Mouse (Mus musculus): ENCODE data around the gene Map1s. TPM values are rescaled to one million over a fixed set of nuclear protein-coding genes. Genes with fewer than 3 reads are reported as not detected.

Gene Map1s
- polyA plus RNA-seq, 1 experiment from 2014 or later, result 56.9 TPM

- no peak overlapping the region for H3K4me3 ChIP-seq (ENCODE audit: low read length)
- no peak overlapping the region for H3K4me2 ChIP-seq (replicated peaks; ENCODE audit: low read depth, low read length)
- no peaks in the 10 kb centered on the region for H3K4me1 ChIP-seq (ENCODE audit: insufficient read depth, low read length)
- ATAC-seq (ENCODE audit: low FRiP score, low TSS enrichment), result no peak
- H3K27me3 ChIP-seq (ENCODE audit: insufficient read depth, low read length), result no peaks in the 10 kb centered on the region
- no peak overlapping the region for H3K9ac ChIP-seq (replicated peaks; ENCODE audit: low read length)
- H3K36me3 ChIP-seq (ENCODE audit: insufficient read depth, low read length), result no peaks in the 10 kb centered on the region
- no peak overlapping the region for H3K27ac ChIP-seq (ENCODE audit: low read length)
- H3K9me3 ChIP-seq (ENCODE audit: low read length), result no peaks in the 10 kb centered on the region
- 84% methylated on average over 3 of the region's 3 CpGs for WGBS
Measured at GRCm38 (mm10) chr8:70928096-70928495, 22.4 kb downstream of the Map1s start.

GRCm38 (mm10) chr8:70928778-70929322, 23.1 kb downstream of the Map1s start:
- Histone ChIP-seq H3K9me3 (ENCODE audit: low read length) (no peaks in the 10 kb centered on the region), H3K27ac (ENCODE audit: low read length) (no peak overlapping the region), H3K9ac (replicated peaks; ENCODE audit: low read length) (no peak overlapping the region), H3K4me2 (replicated peaks; ENCODE audit: low read depth, low read length) (no peak overlapping the region), H3K4me1 (ENCODE audit: insufficient read depth, low read length) (no peaks in the 10 kb centered on the region), H3K27me3 (ENCODE audit: insufficient read depth, low read length) (no peaks in the 10 kb centered on the region), H3K36me3 (ENCODE audit: insufficient read depth, low read length) (no peaks in the 10 kb centered on the region), H3K4me3 (ENCODE audit: low read length) (no peak overlapping the region)
- 83% methylated on average over 5 of the region's 5 CpGs for WGBS
- ATAC-seq (ENCODE audit: low FRiP score, low TSS enrichment), result no peak

GRCm38 (mm10) chr8:70931731-70932130, 26.0 kb downstream of the Map1s start:
- H3K9me3 ChIP-seq (ENCODE audit: low read length), result no peaks in the 10 kb centered on the region
- 91% methylated on average over 11 of the region's 11 CpGs for WGBS
- ATAC-seq (ENCODE audit: low FRiP score, low TSS enrichment), result no peak

GRCm38 (mm10) chr8:70933036-70933435, 27.3 kb downstream of the Map1s start:
- Histone ChIP-seq H3K4me1 (ENCODE audit: insufficient read depth, low read length) (no peaks in the 10 kb centered on the region), H3K4me3 (ENCODE audit: low read length) (no peak overlapping the region), H3K36me3 (ENCODE audit: insufficient read depth, low read length) (no peaks in the 10 kb centered on the region), H3K9me3 (ENCODE audit: low read length) (no peaks in the 10 kb centered on the region), H3K9ac (replicated peaks; ENCODE audit: low read length) (no peak overlapping the region), H3K4me2 (replicated peaks; ENCODE audit: low read depth, low read length) (no peak overlapping the region), H3K27me3 (ENCODE audit: insufficient read depth, low read length) (no peaks in the 10 kb centered on the region), H3K27ac (ENCODE audit: low read length) (no peak overlapping the region)
- ATAC-seq (ENCODE audit: low FRiP score, low TSS enrichment), result no peak
- 89% methylated on average over 4 of the region's 4 CpGs for WGBS

More at GRCm38 (mm10) chr8:70931731-70932130, 26.0 kb downstream of the Map1s start:
- H3K36me3 ChIP-seq (ENCODE audit: insufficient read depth, low read length), result no peaks in the 10 kb centered on the region
- no peak overlapping the region for H3K4me3 ChIP-seq (ENCODE audit: low read length)
- H3K4me1 ChIP-seq (ENCODE audit: insufficient read depth, low read length), result no peaks in the 10 kb centered on the region
- H3K4me2 ChIP-seq (replicated peaks; ENCODE audit: low read depth, low read length), result no peak overlapping the region
- H3K9ac ChIP-seq (replicated peaks; ENCODE audit: low read length), result no peak overlapping the region
- H3K27ac ChIP-seq (ENCODE audit: low read length), result no peak overlapping the region
- H3K27me3 ChIP-seq (ENCODE audit: insufficient read depth, low read length), result no peaks in the 10 kb centered on the region

- Histone ChIP-seq H3K9ac (replicated peaks; ENCODE audit: low read length) (no peak overlapping the region), H3K36me3 (ENCODE audit: insufficient read depth, low read length) (no peaks in the 10 kb centered on the region), H3K9me3 (ENCODE audit: low read length) (no peaks in the 10 kb centered on the region), H3K4me1 (ENCODE audit: insufficient read depth, low read length) (no peaks in the 10 kb centered on the region), H3K4me2 (replicated peaks; ENCODE audit: low read depth, low read length) (no peak overlapping the region), H3K4me3 (ENCODE audit: low read length) (no peak overlapping the region), H3K27ac (ENCODE audit: low read length) (no peak overlapping the region), H3K27me3 (ENCODE audit: insufficient read depth, low read length) (no peaks in the 10 kb centered on the region)
- ATAC-seq (ENCODE audit: low FRiP score, low TSS enrichment), result no peak
- WGBS, result 47% methylated on average over 7 of the region's 7 CpGs
Measured at GRCm38 (mm10) chr8:70934786-70935185, 29.1 kb downstream of the Map1s start.

GRCm38 (mm10) chr8:70937200-70937599, 31.5 kb downstream of the Map1s start:
- H3K27ac ChIP-seq (ENCODE audit: low read length), result no peak overlapping the region
- H3K4me1 ChIP-seq (ENCODE audit: insufficient read depth, low read length), result no peaks in the 10 kb centered on the region
- H3K27me3 ChIP-seq (ENCODE audit: insufficient read depth, low read length), result no peaks in the 10 kb centered on the region
- no peak overlapping the region for H3K4me3 ChIP-seq (ENCODE audit: low read length)
- H3K36me3 ChIP-seq (ENCODE audit: insufficient read depth, low read length), result no peaks in the 10 kb centered on the region
- no peaks in the 10 kb centered on the region for H3K9me3 ChIP-seq (ENCODE audit: low read length)
- ATAC-seq (ENCODE audit: low FRiP score, low TSS enrichment), result no peak
- H3K9ac ChIP-seq (replicated peaks; ENCODE audit: low read length), result no peak overlapping the region
- no peak overlapping the region for H3K4me2 ChIP-seq (replicated peaks; ENCODE audit: low read depth, low read length)
- 85% methylated on average over 6 of the region's 6 CpGs for WGBS

GRCm38 (mm10) chr8:70941478-70941877, 35.7 kb downstream of the Map1s start:
- H3K27ac ChIP-seq (ENCODE audit: low read length), result no peak overlapping the region
- no peak overlapping the region for H3K9ac ChIP-seq (replicated peaks; ENCODE audit: low read length)
- ATAC-seq (ENCODE audit: low FRiP score, low TSS enrichment), result no peak
- H3K4me1 ChIP-seq (ENCODE audit: insufficient read depth, low read length), result no peaks in the 10 kb centered on the region
- 72% methylated on average over 2 of the region's 2 CpGs for WGBS
- H3K4me2 ChIP-seq (replicated peaks; ENCODE audit: low read depth, low read length), result no peak overlapping the region
- no peaks in the 10 kb centered on the region for H3K27me3 ChIP-seq (ENCODE audit: insufficient read depth, low read length)
- no peaks in the 10 kb centered on the region for H3K9me3 ChIP-seq (ENCODE audit: low read length)
- H3K36me3 ChIP-seq (ENCODE audit: insufficient read depth, low read length), result no peaks in the 10 kb centered on the region
- H3K4me3 ChIP-seq (ENCODE audit: low read length), result no peak overlapping the region

GRCm38 (mm10) chr8:70943187-70943586, 37.5 kb downstream of the Map1s start:
- Histone ChIP-seq H3K4me2 (replicated peaks; ENCODE audit: low read depth, low read length) (no peak overlapping the region), H3K36me3 (ENCODE audit: insufficient read depth, low read length) (no peaks in the 10 kb centered on the region), H3K27ac (ENCODE audit: low read length) (no peak overlapping the region), H3K9me3 (ENCODE audit: low read length) (no peaks in the 10 kb centered on the region), H3K4me3 (ENCODE audit: low read length) (no peak overlapping the region), H3K27me3 (ENCODE audit: insufficient read depth, low read length) (no peaks in the 10 kb centered on the region), H3K9ac (replicated peaks; ENCODE audit: low read length) (no peak overlapping the region), H3K4me1 (ENCODE audit: insufficient read depth, low read length) (no peaks in the 10 kb centered on the region)
- ATAC-seq (ENCODE audit: low FRiP score, low TSS enrichment), result no peak
- 29% methylated on average over 1 of the region's 1 CpGs for WGBS

GRCm38 (mm10) chr8:70949847-70950246, 44.1 kb downstream of the Map1s start:
- H3K27ac ChIP-seq (ENCODE audit: low read length), result no peak overlapping the region
- H3K36me3 ChIP-seq (ENCODE audit: insufficient read depth, low read length), result no peaks in the 10 kb centered on the region
- WGBS, result 70% methylated on average over 1 of the region's 1 CpGs
- no peaks in the 10 kb centered on the region for H3K27me3 ChIP-seq (ENCODE audit: insufficient read depth, low read length)
- no peak overlapping the region for H3K4me2 ChIP-seq (replicated peaks; ENCODE audit: low read depth, low read length)
- H3K4me1 ChIP-seq (ENCODE audit: insufficient read depth, low read length), result no peaks in the 10 kb centered on the region; the same call in 1 of the 2 replicates
- no peak for ATAC-seq (ENCODE audit: low FRiP score, low TSS enrichment)
- H3K9me3 ChIP-seq (ENCODE audit: low read length), result no peaks in the 10 kb centered on the region
- H3K9ac ChIP-seq (replicated peaks; ENCODE audit: low read length), result no peak overlapping the region
- H3K4me3 ChIP-seq (ENCODE audit: low read length), result no peak overlapping the region

- Histone ChIP-seq H3K9me3 (ENCODE audit: low read length) (no peaks in the 10 kb centered on the region), H3K4me1 (ENCODE audit: insufficient read depth, low read length) (no peaks in the 10 kb centered on the region), H3K4me2 (replicated peaks; ENCODE audit: low read depth, low read length) (no peak overlapping the region), H3K9ac (replicated peaks; ENCODE audit: low read length) (no peak overlapping the region), H3K27me3 (ENCODE audit: insufficient read depth, low read length) (no peaks in the 10 kb centered on the region), H3K4me3 (ENCODE audit: low read length) (no peak overlapping the region), H3K36me3 (ENCODE audit: insufficient read depth, low read length) (no peaks in the 10 kb centered on the region), H3K27ac (ENCODE audit: low read length) (no peak overlapping the region)
- ATAC-seq (ENCODE audit: low FRiP score, low TSS enrichment), result no peak
- WGBS, result 67% methylated on average over 14 of the region's 14 CpGs
Measured at GRCm38 (mm10) chr8:70960703-70961472, 55.2 kb downstream of the Map1s start.

Measured in kidney, embryonic 16.5 days (tissue).